In the genomic region with DNA sequence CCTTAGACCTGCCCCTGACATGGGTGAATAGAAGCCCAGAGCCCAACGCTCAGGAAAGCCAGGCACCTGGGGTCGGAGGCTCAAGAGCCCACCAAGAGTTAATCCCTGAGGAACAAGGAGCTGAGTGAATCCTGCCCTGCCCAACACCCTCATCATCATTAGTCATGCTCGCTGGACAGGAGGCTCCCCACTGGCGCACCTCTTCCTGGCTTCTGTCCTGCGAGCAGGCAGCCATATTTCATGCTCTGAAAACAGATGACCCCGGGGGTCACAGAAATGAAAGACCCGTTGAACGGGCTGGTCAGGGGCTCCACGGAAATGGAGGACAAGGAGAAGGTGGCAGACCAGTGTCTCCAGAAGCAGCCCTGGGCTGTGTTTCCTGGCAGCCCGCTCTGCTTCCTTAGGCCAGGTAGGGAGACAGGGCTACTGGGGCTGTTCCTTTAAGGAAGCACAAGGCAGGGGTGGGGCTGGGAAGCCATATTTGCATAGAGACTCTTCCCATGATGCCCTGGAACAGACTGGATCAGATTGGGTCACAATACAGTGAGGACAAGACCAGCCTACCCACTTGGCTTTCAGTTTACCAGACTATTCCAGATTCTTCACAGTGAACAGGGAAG, we compare ENCODE assay signal across 14 mouse cellular contexts.
DNase-seq lines count a peak whose midpoint lies in the region; ATAC-seq lines count a peak whose summit lies in the region.
"Had no signal": no experiment of that assay in that cellular context is flagged by ENCODE, and none has a peak within 500 bp of the region (broad histone marks: within the 10 kb centered on the region; RNA-seq: fewer than 3 reads in every experiment).

No protein-coding gene starts in this region.

- peak overlapping the region; percentile 45 for H3K4me2 ChIP-seq in kidney, embryonic 16.5 days (replicated peaks; ENCODE audit: low read depth, low read length)
- peak overlapping the region; percentile 6; the same call in 1 of the 2 replicates for H3K4me2 ChIP-seq in neural tube, embryonic 11.5 days (ENCODE audit: low read depth)
- H3K4me2 ChIP-seq: forebrain, embryonic 15.5 days had no signal

- no peak overlapping the region for H3K27ac ChIP-seq in kidney, embryonic 16.5 days (ENCODE audit: low read length)
- H3K27ac ChIP-seq in neural tube, embryonic 11.5 days (ENCODE audit: low read depth, low read length): peak overlapping the region; percentile 36; the same call in 1 of the 2 replicates
- H3K27ac ChIP-seq: forebrain, embryonic 15.5 days had no signal

- H3K27me3 ChIP-seq in kidney, embryonic 16.5 days (ENCODE audit: insufficient read depth, low read length): no peaks in the 10 kb centered on the region
- no peaks in the 10 kb centered on the region for H3K27me3 ChIP-seq in neural tube, embryonic 11.5 days (ENCODE audit: control insufficient read depth, insufficient read depth, low read length)
- H3K27me3 ChIP-seq: CH12.LX; forebrain, embryonic 15.5 days had no signal

- no peaks in the 10 kb centered on the region; the same call in 1 of the 2 replicates for H3K4me1 ChIP-seq in kidney, embryonic 16.5 days (ENCODE audit: insufficient read depth, low read length)
- H3K4me1 ChIP-seq in neural tube, embryonic 11.5 days (ENCODE audit: control insufficient read depth, insufficient read depth, low read length): 0 out of 2 replicates have a peak, but pooled peaks cover 3% of the 10 kb centered on the region

- no peaks in the 10 kb centered on the region for H3K9me3 ChIP-seq in kidney, embryonic 16.5 days (ENCODE audit: low read length)
- no peaks in the 10 kb centered on the region for H3K9me3 ChIP-seq in neural tube, embryonic 11.5 days (ENCODE audit: control insufficient read depth, low read length)
- H3K9me3 ChIP-seq: forebrain, embryonic 15.5 days had no signal

- 0 out of 2 replicates have a peak overlapping the region, but pooled peaks have one; percentile 24 for H3K9ac ChIP-seq in kidney, embryonic 16.5 days (replicated peaks; ENCODE audit: low read length)
- H3K9ac ChIP-seq in neural tube, embryonic 11.5 days (ENCODE audit: low read length): 0 out of 2 replicates have a peak overlapping the region, but pooled peaks have one; percentile 18
- H3K9ac ChIP-seq: forebrain, embryonic 15.5 days had no signal

- DNase-seq in kidney, adult 18-20 months: no peak
- DNase-seq in R1 (ENCODE audit: low read depth, low spot score): peak; percentile 59
- peak; percentile 67 for DNase-seq in embryo, embryonic 11 days
- peak; percentile 32 for DNase-seq in neural tube, embryonic 11.5 days (ENCODE audit: low spot score)
- DNase-seq in cerebellum, postnatal 14 days: no peak
- DNase-seq in adrenal gland, adult 8-10 months: no peak
- DNase-seq: adrenal gland, postnatal 14 days; cerebellum, postnatal 25 days; heart, postnatal 4 days; kidney, postnatal 10 days; lung, adult 2 months had no signal

- WGBS in kidney, embryonic 16.5 days: 6% methylated on average over 10 of the region's 10 CpGs
- WGBS in neural tube, embryonic 11.5 days: 15% methylated on average over 10 of the region's 10 CpGs

- ATAC-seq in kidney, embryonic 16.5 days (ENCODE audit: low FRiP score, low TSS enrichment): 0 out of 2 replicates have a peak, but pooled peaks have one; percentile 44
- no peak for ATAC-seq in neural tube, embryonic 11.5 days (ENCODE audit: insufficient read depth, low FRiP score, low TSS enrichment)
- ATAC-seq: forebrain, embryonic 15.5 days had no signal

- H3K36me3 ChIP-seq in kidney, embryonic 16.5 days (ENCODE audit: insufficient read depth, low read length): no peaks in the 10 kb centered on the region
- H3K36me3 ChIP-seq in neural tube, embryonic 11.5 days (ENCODE audit: control insufficient read depth, insufficient read depth, low read length): no peaks in the 10 kb centered on the region
- H3K36me3 ChIP-seq: forebrain, embryonic 15.5 days had no signal

- peak overlapping the region; percentile 25 for H3K4me3 ChIP-seq in kidney, embryonic 16.5 days (ENCODE audit: low read length)
- H3K4me3 ChIP-seq in neural tube, embryonic 11.5 days (ENCODE audit: low read depth, low read length): 0 out of 2 replicates have a peak overlapping the region, but pooled peaks have one; percentile 3
- H3K4me3 ChIP-seq: forebrain, embryonic 15.5 days had no signal

Comparison
In these comparisons a context has a peak if more than half of its experiments do, and no peak if none do; other contexts are left out.
1. DNase-seq: peak in R1 (single experiment), embryo, embryonic 11 days (single experiment) and neural tube, embryonic 11.5 days (single experiment); none in kidney, adult 18-20 months (single experiment), cerebellum, postnatal 14 days (0 of 2) and adrenal gland, adult 8-10 months (single experiment).